Mouse (Mus musculus): ENCODE data around the gene Kcnt2.

Gene Kcnt2

GRCm38 (mm10) chr1:140531285-140531908 is 285.4 kb downstream of the Kcnt2 start:
- DNase-seq, result peak; percentile 58

- DNase-seq, result no peak
These were observed 288.9 kb downstream of the Kcnt2 start for GRCm38 (mm10) chr1:140534849-140535248.

DNA sequence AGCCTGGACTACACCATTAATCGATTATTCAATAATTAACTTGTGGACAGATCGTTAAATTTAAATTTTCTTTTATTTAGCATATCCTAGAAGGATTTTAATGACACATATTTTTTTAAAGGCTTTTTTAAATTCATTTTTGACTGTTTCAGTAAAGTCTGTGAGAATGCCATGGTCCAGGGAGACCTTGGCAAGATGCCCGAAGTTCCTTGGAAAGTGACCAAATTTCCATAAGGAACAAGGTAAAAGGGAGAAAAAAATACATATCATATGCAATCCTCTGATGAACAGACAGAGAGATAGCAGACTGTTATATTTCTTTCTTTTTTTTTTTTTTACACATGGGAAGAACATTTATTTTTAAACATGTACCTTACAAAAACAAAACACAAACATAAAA is 296.1 kb downstream of the Kcnt2 start:
- DNase-seq, result peak; percentile 54 to 56

GRCm38 (mm10) chr1:140548711-140549110 is 302.8 kb downstream of the Kcnt2 start:
- no peak for DNase-seq

- DNase-seq, result no peak
These were observed 314.8 kb downstream of the Kcnt2 start for GRCm38 (mm10) chr1:140560801-140561200.

- no peak for DNase-seq
These were observed 326.2 kb downstream of the Kcnt2 start for GRCm38 (mm10) chr1:140572141-140572540.

- DNase-seq, result no peak
These were observed 332.6 kb downstream of the Kcnt2 start for GRCm38 (mm10) chr1:140578607-140579006.

- DNase-seq, result no peak
These were observed 342.3 kb downstream of the Kcnt2 start for GRCm38 (mm10) chr1:140588302-140588701.

DNA sequence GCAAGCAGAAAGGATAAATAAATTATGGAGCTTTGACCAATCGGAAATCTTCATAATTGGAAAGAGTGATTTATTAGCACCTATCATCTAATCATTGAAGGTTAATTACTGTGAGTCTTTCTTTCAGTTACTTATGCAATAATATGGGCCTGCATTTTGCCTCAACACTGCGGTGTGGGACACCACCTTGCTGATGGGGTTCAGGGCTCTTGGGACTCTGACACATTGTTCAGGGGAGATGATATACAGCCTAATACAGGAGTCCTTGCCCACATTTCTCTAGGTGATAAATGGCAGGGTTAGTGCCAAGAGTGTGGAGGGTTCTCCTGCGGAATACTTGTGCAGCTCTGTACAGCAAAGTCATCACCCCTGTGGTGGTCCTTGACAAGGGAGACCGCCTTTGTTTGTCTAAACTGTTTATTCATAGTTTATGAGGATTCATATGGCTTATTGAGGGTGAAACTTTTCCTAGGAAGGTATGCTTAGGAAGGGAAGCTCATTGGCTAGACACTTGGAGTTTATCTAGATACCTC is 362.9 kb downstream of the Kcnt2 start:
- DNase-seq, result no peak

GRCm38 (mm10) chr1:140613101-140613500 is 367.1 kb downstream of the Kcnt2 start:
- no peak for DNase-seq

DNA sequence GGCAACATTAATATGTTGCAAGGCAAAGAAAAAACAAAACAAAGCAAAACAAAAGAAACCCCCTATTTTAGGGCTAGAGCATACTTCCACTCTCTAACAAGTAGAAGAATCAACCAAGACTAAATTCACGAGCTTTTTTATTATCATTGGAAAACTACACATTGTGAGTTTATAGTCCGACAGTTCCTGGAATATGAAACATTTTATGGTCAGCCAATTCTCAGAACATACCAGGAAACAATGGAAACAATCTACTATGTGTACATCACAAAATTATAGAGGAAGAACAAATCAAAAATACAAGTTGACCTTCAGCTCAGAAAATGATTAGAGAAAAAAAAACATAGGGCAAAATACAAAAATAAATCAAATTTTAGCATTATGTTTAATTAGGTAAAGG is 368.9 kb downstream of the Kcnt2 start:
- no peak for DNase-seq

DNA sequence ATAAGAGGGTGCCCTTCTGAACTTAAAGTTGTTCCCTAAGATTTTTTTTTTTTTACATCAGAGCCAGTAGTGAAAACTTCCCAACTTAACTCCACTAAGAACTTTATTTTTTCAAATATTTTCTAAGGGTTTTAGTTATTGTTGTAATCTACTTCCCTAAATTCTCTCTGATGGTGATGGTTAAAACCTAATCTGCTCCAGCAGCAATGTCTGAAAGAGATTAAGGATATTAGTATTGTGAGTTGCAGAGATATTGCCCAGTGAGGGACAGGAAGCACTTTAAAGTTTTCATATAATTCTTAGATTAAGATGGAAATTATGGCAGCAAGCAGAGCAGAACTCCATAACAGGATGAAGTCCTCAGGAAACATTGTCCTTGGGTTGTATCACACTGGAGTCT is 372.2 kb downstream of the Kcnt2 start:
- DNase-seq, result no peak

DNA sequence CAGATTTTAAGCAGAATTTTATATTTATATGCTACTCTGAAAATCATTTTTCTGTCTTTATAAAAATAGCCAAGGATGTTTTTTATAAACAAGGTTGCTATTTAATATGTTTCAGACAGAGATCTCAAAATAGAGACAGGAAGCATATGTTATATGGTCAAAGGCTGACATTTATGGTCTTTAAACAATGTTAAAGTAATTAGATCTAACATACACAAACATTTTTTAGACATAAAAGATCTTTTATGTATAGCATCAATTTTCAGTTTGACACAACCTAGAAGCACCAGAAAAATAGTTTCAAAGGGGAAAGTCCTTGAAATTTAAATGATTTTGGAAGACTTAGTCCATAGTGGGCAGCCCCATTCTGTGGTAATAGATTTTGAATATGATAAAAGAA is 379.0 kb downstream of the Kcnt2 start:
- no peak for DNase-seq

GRCm38 (mm10) chr1:140659607-140660340 is 413.8 kb downstream of the Kcnt2 start:
- DNase-seq, result peak; percentile 9 to 12

- peak; percentile 12 to 37 for DNase-seq
These were observed 414.9 kb downstream of the Kcnt2 start for GRCm38 (mm10) chr1:140660751-140661403.

DNA sequence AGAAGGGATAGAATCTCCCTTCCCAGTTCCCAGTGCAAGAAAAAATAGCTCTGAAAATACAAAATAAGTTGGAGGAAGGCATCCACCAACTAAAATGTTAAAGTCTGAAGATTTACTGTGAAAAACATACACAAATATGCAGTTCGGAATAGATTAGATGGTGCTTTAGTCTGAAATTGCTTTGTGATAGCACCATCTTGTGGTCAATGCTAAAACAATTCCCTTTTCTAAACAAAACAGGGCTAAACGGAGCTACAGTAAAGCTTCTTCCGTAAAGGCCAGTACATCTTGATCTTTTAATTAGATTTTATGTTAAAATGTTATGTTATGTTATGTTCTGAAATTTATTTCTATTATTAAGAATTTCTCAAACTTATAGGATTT is 415.4 kb downstream of the Kcnt2 start:
- peak; percentile 5 to 48 for DNase-seq

Data from cerebellum, postnatal 14 days (tissue).